Mouse (Mus musculus) cerebellum, postnatal 14 days (tissue): ENCODE measurements at regions not wholly inside any gene's neighbourhood (a gene's known extent, or its start where the extent isn't known, plus 50 kb on each side); places are given as distances from the start of the nearest gene placed in this dataset.

Source experiments
- DNase-seq, 2 experiments: peaks; one replicate each; pipeline ENCODE4 v3.0.0; 2021; ENCODE audit warnings: mixed read lengths in 2 of 2

DNA sequence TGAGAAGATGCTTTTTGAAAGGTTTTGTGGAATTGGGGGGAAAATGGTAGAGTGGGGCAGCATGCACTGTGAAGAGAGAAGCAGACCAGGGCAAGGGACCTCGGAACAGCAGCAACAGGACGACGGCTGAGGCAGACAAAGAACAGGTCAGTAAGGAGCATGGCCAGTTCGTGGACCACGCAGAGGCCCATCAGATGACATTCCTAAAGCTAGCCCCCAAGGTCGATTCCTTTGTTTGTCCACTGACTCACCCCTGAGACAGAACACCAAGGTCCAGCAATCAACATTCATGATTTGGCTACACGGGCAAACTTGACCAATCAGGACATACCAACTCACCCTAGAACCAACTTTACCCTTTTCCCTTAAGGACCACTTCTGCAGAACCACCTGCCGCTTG lies 160.0 kb downstream of the Fam76b start:
- DNase-seq: no peak

DNA sequence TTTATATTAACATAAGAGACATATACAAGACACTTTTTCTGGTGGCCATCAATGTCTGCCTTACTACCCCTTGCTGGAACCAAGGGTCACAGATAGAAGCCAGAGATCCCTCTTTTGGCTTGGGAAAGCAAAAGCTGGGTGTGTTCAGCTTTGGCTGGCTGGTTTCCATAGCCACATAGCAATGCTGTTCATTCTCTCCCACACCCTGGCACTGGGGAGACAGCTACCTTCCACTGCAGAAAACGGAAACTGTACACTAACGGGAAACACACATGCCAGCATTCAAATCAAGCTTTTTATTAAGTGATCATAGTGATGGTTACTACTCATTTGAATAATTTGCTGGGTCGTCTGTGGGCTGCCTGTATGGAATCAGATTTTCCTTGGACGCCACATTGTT lies 161.4 kb downstream of the Fam76b start:
- no peak for DNase-seq

DNA sequence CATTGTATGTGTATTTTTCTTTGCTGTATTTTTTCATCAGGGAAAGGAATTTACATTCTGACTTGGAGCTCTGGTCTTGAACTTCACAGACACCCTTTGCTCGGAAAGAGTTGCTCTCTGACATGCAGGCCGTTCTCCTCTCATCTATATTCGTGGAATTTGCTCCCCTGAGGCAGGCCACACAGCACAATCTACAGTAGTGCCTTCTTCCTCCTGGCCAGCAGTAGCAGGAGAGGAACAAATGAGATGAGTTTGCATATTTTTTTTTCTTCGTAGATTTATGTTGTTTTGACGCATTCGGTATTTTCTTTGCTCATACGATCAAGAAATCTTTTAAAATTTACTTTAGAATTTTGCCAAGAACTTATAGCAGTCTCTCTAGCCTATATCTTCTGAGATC lies 163.4 kb downstream of the Fam76b start:
- DNase-seq: no peak

- no peak for DNase-seq
These were observed 165.2 kb downstream of the Fam76b start for GRCm38 (mm10) chr9:13992728-13993127.

GRCm38 (mm10) chr9:13999358-13999757 lies 171.8 kb downstream of the Fam76b start:
- no peak for DNase-seq

DNA sequence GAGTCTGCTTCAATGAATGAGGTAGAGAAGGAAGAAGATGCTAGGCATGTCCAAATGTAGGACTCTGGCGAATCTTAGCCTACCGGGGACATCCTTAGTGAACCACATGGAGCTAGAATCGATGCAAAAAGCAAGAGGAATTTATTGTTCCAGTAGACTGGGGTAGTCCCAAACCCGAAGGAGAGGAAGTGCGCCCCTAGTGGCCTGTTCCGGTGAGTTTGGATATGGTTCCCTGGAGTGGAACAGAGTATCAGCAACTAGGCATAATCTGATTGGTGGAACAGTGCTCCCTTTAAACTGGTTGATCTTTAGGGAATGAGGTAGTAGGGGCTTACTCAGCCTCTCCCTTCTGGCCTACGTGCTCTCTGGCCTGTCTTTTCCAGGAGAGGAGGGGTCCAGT lies 174.0 kb downstream of the Fam76b start:
- DNase-seq: peak; percentile 55 to 82

DNA sequence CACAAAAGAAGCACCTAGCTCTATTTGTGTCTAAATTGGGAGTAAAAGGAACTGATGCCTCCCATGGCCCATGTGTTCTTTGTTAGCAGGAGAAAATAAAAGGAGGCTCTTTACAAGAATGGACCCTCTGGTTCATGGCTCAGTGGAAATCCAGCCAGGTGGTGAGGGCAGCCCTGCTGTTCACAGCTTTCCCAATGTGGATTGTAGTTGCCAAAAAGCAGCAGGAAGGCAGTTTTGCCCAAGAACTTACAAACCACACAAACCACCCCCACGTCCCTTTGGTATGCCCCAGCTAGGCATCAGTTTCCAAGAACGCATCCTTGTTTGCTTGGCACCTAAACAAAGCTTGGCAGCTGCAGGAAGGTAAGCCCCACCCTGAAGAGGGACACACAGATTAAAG lies 174.7 kb downstream of the Fam76b start:
- peak; percentile 60 to 65 for DNase-seq

DNA sequence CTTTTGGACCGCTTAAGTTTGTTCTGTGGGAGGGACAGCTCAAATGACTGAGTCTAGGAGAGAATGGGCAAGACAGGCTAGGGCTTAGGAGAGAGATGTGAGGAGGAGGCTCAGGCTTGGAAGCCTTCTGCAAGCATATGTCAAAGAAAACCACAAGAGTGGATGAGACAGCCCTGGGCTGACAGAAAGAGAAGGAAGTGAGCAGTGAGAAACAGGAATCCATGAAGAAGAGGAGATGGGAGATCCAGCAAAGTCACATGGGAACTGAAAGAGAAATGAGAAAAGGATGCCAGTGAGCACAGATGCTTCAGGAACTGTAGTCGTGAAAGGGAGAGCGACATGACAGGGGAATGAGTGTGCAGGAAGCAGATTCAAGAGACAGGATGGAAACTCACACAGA lies 175.6 kb downstream of the Fam76b start:
- DNase-seq: no peak

- no peak for DNase-seq
These were observed 178.9 kb downstream of the Fam76b start for GRCm38 (mm10) chr9:14006233-14006984.

GRCm38 (mm10) chr9:14009451-14009850 lies 181.9 kb downstream of the Fam76b start:
- DNase-seq: no peak

DNA sequence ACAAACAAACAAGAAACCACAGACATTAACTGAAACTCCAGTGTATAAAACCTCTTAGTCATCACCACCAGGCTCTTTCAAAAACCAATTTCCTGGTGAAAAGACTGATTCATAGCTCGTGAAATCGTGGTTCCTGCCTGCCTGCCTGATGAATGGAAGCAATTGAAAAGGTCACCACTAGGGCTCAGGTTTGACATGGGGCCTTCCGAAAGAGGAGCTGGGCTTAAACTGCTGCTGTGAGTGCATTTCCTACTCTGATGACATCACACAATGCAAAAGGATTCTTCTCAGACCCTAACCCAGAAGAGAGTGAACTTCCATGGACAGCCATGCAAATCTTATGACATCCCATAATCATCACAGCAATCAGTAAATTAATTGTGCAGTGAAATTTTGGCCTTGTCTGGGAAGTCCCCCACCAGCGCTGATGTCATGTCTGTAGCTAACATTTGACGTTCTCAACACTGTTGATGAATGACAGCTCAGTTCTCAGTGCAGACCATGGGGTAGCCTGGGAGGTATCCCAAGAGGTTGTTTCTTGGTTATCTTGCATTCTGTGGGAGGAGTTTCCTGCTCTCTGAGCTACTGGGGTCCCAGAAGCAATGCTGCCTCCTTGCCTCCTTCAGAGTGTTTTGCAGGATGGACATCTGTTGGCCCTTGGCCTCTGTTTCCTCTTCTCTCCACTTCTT lies 182.9 kb downstream of the Fam76b start:
- no peak for DNase-seq

DNA sequence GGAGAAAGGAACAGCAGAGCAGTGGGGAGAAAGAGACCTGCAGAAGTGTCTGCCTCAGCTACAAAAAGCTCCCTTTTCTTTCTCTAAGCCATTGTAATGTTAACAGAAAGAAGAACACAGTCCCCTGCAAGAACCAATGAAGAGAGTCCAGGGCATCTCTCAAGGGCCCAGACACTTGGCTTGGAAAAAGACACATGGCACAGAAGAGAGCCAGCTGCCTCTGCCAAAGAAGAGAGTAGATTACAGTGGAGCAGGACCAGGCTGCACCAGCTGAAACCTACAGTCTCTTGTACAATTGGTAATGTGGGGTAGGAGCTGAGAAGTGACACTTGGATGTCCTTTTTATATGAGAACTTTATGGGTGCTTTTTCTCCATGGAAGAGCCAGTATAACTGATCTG lies 196.7 kb downstream of the Fam76b start:
- DNase-seq: peak; percentile 20 to 28

DNA sequence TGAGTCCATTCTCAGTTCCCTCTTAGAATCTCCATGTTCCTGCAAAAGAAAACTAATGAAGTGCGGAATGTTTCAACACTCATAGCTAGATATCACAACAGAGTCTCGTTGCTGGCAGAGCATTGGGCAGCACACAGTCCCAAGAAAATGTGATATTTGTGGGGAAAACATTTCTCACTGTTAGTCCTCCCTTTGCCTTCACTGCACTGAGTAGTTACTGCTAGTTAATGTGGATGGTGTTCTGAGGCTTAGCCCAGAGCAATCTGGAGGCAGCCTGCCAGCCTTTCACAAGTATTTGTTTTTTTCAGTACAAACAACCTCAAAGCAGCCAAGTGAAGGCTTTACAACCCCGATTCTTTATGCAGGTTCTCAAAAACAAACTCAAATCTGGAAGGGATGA lies 197.2 kb downstream of the Fam76b start:
- no peak for DNase-seq

GRCm38 (mm10) chr9:14028056-14028455 lies 200.5 kb downstream of the Fam76b start:
- no peak for DNase-seq

GRCm38 (mm10) chr9:14031358-14032047 lies 204.0 kb downstream of the Fam76b start:
- no peak for DNase-seq

GRCm38 (mm10) chr9:14032048-14032362 lies 204.5 kb downstream of the Fam76b start:
- no peak for DNase-seq

DNA sequence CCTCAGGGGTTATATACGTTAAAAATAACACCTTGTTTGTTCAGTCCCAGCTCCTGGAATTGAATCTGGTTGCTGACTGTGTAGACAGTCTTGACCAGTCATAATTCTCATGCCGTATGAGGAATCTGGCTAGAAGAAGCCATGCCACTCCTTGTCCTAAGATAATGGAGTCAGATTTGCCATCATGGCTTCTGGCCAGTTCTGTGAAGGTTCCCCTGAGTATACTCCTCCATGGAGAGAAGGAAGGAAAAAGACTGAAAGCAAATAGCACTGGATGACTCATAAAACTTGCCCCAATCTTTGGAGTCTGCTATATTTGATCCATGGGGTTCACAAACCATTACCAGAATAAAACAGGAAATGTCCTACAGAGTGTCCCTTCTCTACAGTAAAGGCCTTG lies 208.0 kb downstream of the Fam76b start:
- DNase-seq: no peak

GRCm38 (mm10) chr9:14041900-14042435 lies 214.5 kb downstream of the Fam76b start:
- DNase-seq: no peak

- DNase-seq: peak; percentile 46 to 48
These were observed 220.7 kb downstream of the Fam76b start for GRCm38 (mm10) chr9:14048224-14048623.

- no peak for DNase-seq
These were observed 221.2 kb upstream of the Sesn3 start for GRCm38 (mm10) chr9:14053704-14054103.

GRCm38 (mm10) chr9:14056410-14057172 lies 218.3 kb upstream of the Sesn3 start:
- no peak for DNase-seq

- DNase-seq: no peak
These were observed 216.2 kb upstream of the Sesn3 start for GRCm38 (mm10) chr9:14058592-14059227.
